Mouse (Mus musculus): Measurements from ENCODE around the gene Vgf. TPM values are rescaled to one million over a fixed set of nuclear protein-coding genes. Genes with fewer than 3 reads are reported as not detected.

Gene Vgf
- polyA plus RNA-seq, 1 experiment from 2014 or later: 0.39 TPM

- Histone ChIP-seq H3K36me3 (replicated peaks) (no peaks in the 10 kb centered on the region), H3K4me3 (no peak overlapping the region), H3K27ac (replicated peaks) (no peak overlapping the region), H3K4me1 (no peaks in the 10 kb centered on the region), H3K9me3 (no peaks in the 10 kb centered on the region), H3K27me3 (replicated peaks; ENCODE audit: low read depth, poor library complexity, severe bottlenecking) (no peaks in the 10 kb centered on the region)
- WGBS: 28% methylated on average over 12 of the region's 12 CpGs
- DNase-seq (ENCODE audit: low spot score): peak; percentile 40
Measured at GRCm38 (mm10) chr5:137061809-137062481, 35.8 kb downstream of the Vgf start.

GRCm38 (mm10) chr5:137062601-137063000 lies 36.4 kb downstream of the Vgf start:
- Histone ChIP-seq H3K9me3 (no peaks in the 10 kb centered on the region), H3K36me3 (replicated peaks) (no peaks in the 10 kb centered on the region)
- WGBS: 81% methylated on average over 5 of the region's 5 CpGs

GRCm38 (mm10) chr5:137065454-137065853 lies 39.3 kb downstream of the Vgf start:
- H3K27me3 ChIP-seq (replicated peaks; ENCODE audit: low read depth, poor library complexity, severe bottlenecking): no peaks in the 10 kb centered on the region
- H3K27ac ChIP-seq (replicated peaks): no peak overlapping the region
- no peak overlapping the region for H3K4me3 ChIP-seq
- no peaks in the 10 kb centered on the region for H3K36me3 ChIP-seq (replicated peaks)
- no peaks in the 10 kb centered on the region for H3K4me1 ChIP-seq
- no peaks in the 10 kb centered on the region for H3K9me3 ChIP-seq
- DNase-seq (ENCODE audit: low spot score): no peak
- 63% methylated on average over 6 of the region's 6 CpGs for WGBS

More at GRCm38 (mm10) chr5:137062601-137063000, 36.4 kb downstream of the Vgf start:
- Histone ChIP-seq H3K27ac (replicated peaks) (no peak overlapping the region), H3K4me3 (no peak overlapping the region), H3K4me1 (no peaks in the 10 kb centered on the region), H3K27me3 (replicated peaks; ENCODE audit: low read depth, poor library complexity, severe bottlenecking) (no peaks in the 10 kb centered on the region)
- no peak for DNase-seq (ENCODE audit: low spot score)

GRCm38 (mm10) chr5:137065923-137066322 lies 39.7 kb downstream of the Vgf start:
- Histone ChIP-seq H3K36me3 (replicated peaks) (no peaks in the 10 kb centered on the region), H3K4me1 (no peaks in the 10 kb centered on the region), H3K4me3 (no peak overlapping the region), H3K9me3 (no peaks in the 10 kb centered on the region), H3K27me3 (replicated peaks; ENCODE audit: low read depth, poor library complexity, severe bottlenecking) (no peaks in the 10 kb centered on the region), H3K27ac (replicated peaks) (no peak overlapping the region)
- no peak for DNase-seq (ENCODE audit: low spot score)
- 73% methylated on average over 8 of the region's 8 CpGs for WGBS

GRCm38 (mm10) chr5:137068711-137069110 lies 42.5 kb downstream of the Vgf start:
- Histone ChIP-seq H3K36me3 (replicated peaks) (no peaks in the 10 kb centered on the region), H3K4me3 (no peak overlapping the region), H3K4me1 (peaks cover 17% of the 10 kb centered on the region), H3K9me3 (no peaks in the 10 kb centered on the region), H3K27ac (replicated peaks) (no peak overlapping the region), H3K27me3 (replicated peaks; ENCODE audit: low read depth, poor library complexity, severe bottlenecking) (no peaks in the 10 kb centered on the region)
- 66% methylated on average over 4 of the region's 4 CpGs for WGBS
- no peak for DNase-seq (ENCODE audit: low spot score)

- Histone ChIP-seq H3K27ac (replicated peaks) (no peak overlapping the region), H3K27me3 (replicated peaks; ENCODE audit: low read depth, poor library complexity, severe bottlenecking) (no peaks in the 10 kb centered on the region), H3K4me3 (no peak overlapping the region), H3K36me3 (replicated peaks) (no peaks in the 10 kb centered on the region), H3K4me1 (peaks cover 33% of the 10 kb centered on the region), H3K9me3 (no peaks in the 10 kb centered on the region)
- WGBS: 88% methylated on average over 19 of the region's 19 CpGs
- no peak for DNase-seq (ENCODE audit: low spot score)
Measured at GRCm38 (mm10) chr5:137070881-137071605, 44.9 kb downstream of the Vgf start.

GRCm38 (mm10) chr5:137072079-137072960 lies 46.1 kb downstream of the Vgf start, which contains the start of gene Serpine1:
Gene Serpine1 (minus strand): TSS chr5:137072268.
- Histone ChIP-seq H3K27ac (replicated peaks) (peak within 1 kb of the TSS; percentile 81), H3K4me3 (peak within 1 kb of the TSS; percentile 46), H3K27me3 (replicated peaks; ENCODE audit: low read depth, poor library complexity, severe bottlenecking) (no peaks in the 10 kb centered on the region), H3K36me3 (replicated peaks) (no peaks in the 10 kb centered on the region), H3K4me1 (peaks cover 44% of the 10 kb centered on the region), H3K9me3 (no peaks in the 10 kb centered on the region)
- peak; percentile 89 for DNase-seq (ENCODE audit: low spot score)
- 19% methylated on average over 23 of the region's 23 CpGs for WGBS

- Histone ChIP-seq H3K4me3 (no peak overlapping the region), H3K27ac (replicated peaks) (no peak overlapping the region), H3K4me1 (peaks cover 46% of the 10 kb centered on the region), H3K27me3 (replicated peaks; ENCODE audit: low read depth, poor library complexity, severe bottlenecking) (no peaks in the 10 kb centered on the region), H3K36me3 (replicated peaks) (no peaks in the 10 kb centered on the region), H3K9me3 (no peaks in the 10 kb centered on the region)
- DNase-seq (ENCODE audit: low spot score): no peak
- 91% methylated on average over 8 of the region's 8 CpGs for WGBS
Measured at GRCm38 (mm10) chr5:137073141-137073540, 46.9 kb downstream of the Vgf start.

GRCm38 (mm10) chr5:137074191-137074651 lies 48.0 kb downstream of the Vgf start:
- WGBS: 32% methylated on average over 6 of the region's 6 CpGs
- no peaks in the 10 kb centered on the region for H3K36me3 ChIP-seq (replicated peaks)
- peaks cover 56% of the 10 kb centered on the region for H3K4me1 ChIP-seq
- peak; percentile 11 for DNase-seq (ENCODE audit: low spot score)
- H3K4me3 ChIP-seq: no peak overlapping the region
- H3K27ac ChIP-seq (replicated peaks): no peak overlapping the region
- H3K9me3 ChIP-seq: no peaks in the 10 kb centered on the region
- H3K27me3 ChIP-seq (replicated peaks; ENCODE audit: low read depth, poor library complexity, severe bottlenecking): no peaks in the 10 kb centered on the region

- no peaks in the 10 kb centered on the region for H3K9me3 ChIP-seq
- H3K27me3 ChIP-seq (replicated peaks; ENCODE audit: low read depth, poor library complexity, severe bottlenecking): no peaks in the 10 kb centered on the region
- no peak overlapping the region for H3K4me3 ChIP-seq
- 63% methylated on average over 6 of the region's 6 CpGs for WGBS
- no peak for DNase-seq (ENCODE audit: low spot score)
- no peaks in the 10 kb centered on the region for H3K36me3 ChIP-seq (replicated peaks)
- peaks cover 64% of the 10 kb centered on the region for H3K4me1 ChIP-seq
- peak overlapping the region; percentile 0; the same call in 1 of the 2 replicates for H3K27ac ChIP-seq (replicated peaks)
Measured at GRCm38 (mm10) chr5:137075726-137076125, 49.5 kb downstream of the Vgf start.

GRCm38 (mm10) chr5:137076191-137076930 lies 50.2 kb downstream of the Vgf start:
- WGBS: 38% methylated on average over 12 of the region's 12 CpGs
- no peaks in the 10 kb centered on the region for H3K36me3 ChIP-seq (replicated peaks)
- H3K27me3 ChIP-seq (replicated peaks; ENCODE audit: low read depth, poor library complexity, severe bottlenecking): no peaks in the 10 kb centered on the region
- H3K4me1 ChIP-seq: peaks cover 65% of the 10 kb centered on the region
- no peaks in the 10 kb centered on the region for H3K9me3 ChIP-seq
- H3K4me3 ChIP-seq: no peak overlapping the region
- peak; percentile 20 for DNase-seq (ENCODE audit: low spot score)
- H3K27ac ChIP-seq (replicated peaks): peak overlapping the region; percentile 0; the same call in 1 of the 2 replicates

GRCm38 (mm10) chr5:137077187-137077586 lies 51.0 kb downstream of the Vgf start:
- Histone ChIP-seq H3K9me3 (no peaks in the 10 kb centered on the region), H3K4me3 (no peak overlapping the region), H3K36me3 (replicated peaks) (no peaks in the 10 kb centered on the region), H3K4me1 (peaks cover 56% of the 10 kb centered on the region), H3K27ac (replicated peaks) (no peak overlapping the region), H3K27me3 (replicated peaks; ENCODE audit: low read depth, poor library complexity, severe bottlenecking) (no peaks in the 10 kb centered on the region)
- no peak for DNase-seq (ENCODE audit: low spot score)
- whole genome bisulfite sequencing: 88% methylated on average over 7 of the region's 7 CpGs
